Mouse (Mus musculus) E14TG2a.4 (cell line): ENCODE data around the gene Ptprf.

Experiments used
- CTCF ChIP-seq: conservative IDR thresholded peaks from 2 replicates; pipeline ENCODE4 v1.5.1; 2014; ENCODE audit warnings: low read length
- NANOG ChIP-seq: IDR thresholded peaks from 2 replicates; pipeline ENCODE4 v1.6.1; 2014; ENCODE audit warnings: borderline replicate concordance, low read length, mixed read lengths
- POU5F1 ChIP-seq: IDR thresholded peaks from 2 replicates; pipeline ENCODE4 v1.6.1; 2014; ENCODE audit warnings: low read length, borderline replicate concordance

DNA sequence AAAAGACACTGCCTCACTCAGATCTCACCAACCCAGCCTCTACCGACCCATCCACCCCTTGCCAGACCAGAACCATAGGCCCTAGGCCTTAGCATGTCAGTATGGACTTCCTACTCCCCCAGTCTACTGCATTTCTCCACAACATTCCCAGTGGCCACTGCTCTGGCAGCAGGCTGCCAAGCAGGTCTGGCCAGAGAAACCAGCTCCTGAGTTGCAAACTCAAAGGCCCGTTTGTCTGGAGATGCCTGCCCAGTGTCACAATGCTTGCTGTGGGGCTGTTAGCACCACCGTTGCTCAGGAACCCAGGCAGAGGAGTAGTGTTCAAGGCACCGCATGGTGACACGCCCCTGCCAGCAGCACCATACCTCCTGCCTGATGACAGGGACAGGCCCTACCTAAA lies 5.0 kb downstream of the Ptprf start:
- no peak for TF ChIP-seq POU5F1
- no peak for TF ChIP-seq CTCF
- no peak for TF ChIP-seq NANOG
